Mouse (Mus musculus) heart, postnatal 10 days (tissue): ENCODE results near the gene Atxn2l. TPM values are rescaled to one million over a fixed set of nuclear protein-coding genes. Genes with fewer than 3 reads are reported as not detected.

ENCODE experiments used
- total RNA-seq, 2 experiments: library from RNA; stranded (reverse); gene quantifications; 2 replicates each; pipeline ENCODE4 v1.2.3; 2021

The Atxn2l gene
- total RNA-seq, 2 experiments from 2014 or later: 54.2 to 54.5 TPM

Other genes with a start within 250 kb of the Atxn2l start
- 10 to 100 TPM; 68.7 to 77.1 TPM for gene Sbk1, start 230.8 kb downstream of the Atxn2l start, total RNA-seq
- 1 to 10 TPM in 1 of 2 experiments, under 1 TPM in 1; 0.84 to 1.6 TPM for gene Lat, start 133.9 kb downstream of the Atxn2l start, total RNA-seq
- 10 to 100 TPM; 34.8 to 41.2 TPM for gene Spns1, start 126.0 kb downstream of the Atxn2l start, total RNA-seq
- gene Nfatc2ip, start 106.7 kb downstream of the Atxn2l start, total RNA-seq: 1 to 10 TPM; 6.1 to 7.0 TPM
- 1 to 10 TPM in 1 of 2 experiments, under 1 TPM in 1; 0.50 to 1.2 TPM for gene Cd19, start 88.5 kb downstream of the Atxn2l start, total RNA-seq
- 10 to 100 TPM; 10.9 to 12.5 TPM for gene Rabep2, start 74.7 kb downstream of the Atxn2l start, total RNA-seq
- gene Atp2a1, start 40.3 kb downstream of the Atxn2l start, total RNA-seq: under 1 TPM; 0.77 to 0.82 TPM
- 10 to 100 TPM; 46.1 to 46.7 TPM for gene Sh2b1, start 28.0 kb downstream of the Atxn2l start, total RNA-seq
- 100 to 1,000 TPM; 245 to 251 TPM for gene Tufm, start 16.1 kb downstream of the Atxn2l start, total RNA-seq
- gene Eif3c, start 63.0 kb upstream of the Atxn2l start, total RNA-seq: 100 to 1,000 TPM; 149 to 159 TPM
- under 1 TPM; 0.69 to 0.81 TPM for gene Apobr, start 81.5 kb upstream of the Atxn2l start, total RNA-seq
- gene Cln3, start 82.4 kb upstream of the Atxn2l start, total RNA-seq: 10 to 100 TPM; 14.7 to 16.6 TPM
- not detected for gene Il27, start 91.5 kb upstream of the Atxn2l start, total RNA-seq
- 10 to 100 TPM in 1 of 2 experiments, 1 to 10 TPM in 1; 7.2 to 10.5 TPM for gene Nupr1, start 127.4 kb upstream of the Atxn2l start, total RNA-seq
- gene Sgf29, start 145.9 kb upstream of the Atxn2l start, total RNA-seq: 10 to 100 TPM; 26.0 to 32.0 TPM
- 10 to 100 TPM; 12.0 to 32.5 TPM for gene Sult1a1, start 173.0 kb upstream of the Atxn2l start, total RNA-seq
- gene Bola2, start 192.0 kb upstream of the Atxn2l start, total RNA-seq: 10 to 100 TPM; 50.7 to 59.8 TPM
- gene Slx1b, start 192.3 kb upstream of the Atxn2l start, total RNA-seq: 1 to 10 TPM; 6.1 to 8.0 TPM
- gene Coro1a, start 204.3 kb upstream of the Atxn2l start, total RNA-seq: 10 to 100 TPM; 12.7 to 14.6 TPM